ENCODE assay signal across 8 mouse cellular contexts in genomic region chr3:138760685-138761119, GRCm38 (mm10). TPM values are rescaled to one million over a fixed set of nuclear protein-coding genes. Genes with fewer than 3 reads are reported as not detected.
DNase-seq lines count a peak whose midpoint lies in the region; ATAC-seq and TF ChIP-seq lines count a peak whose summit lies in the region.

No protein-coding gene starts in this region.

- H3K4me3 ChIP-seq in kidney, embryonic 16.5 days (ENCODE audit: low read length): no peak overlapping the region
- no peak overlapping the region for H3K4me3 ChIP-seq in embryonic facial prominence, embryonic 15.5 days (replicated peaks)
- H3K4me3 ChIP-seq in midbrain, embryonic 11.5 days (ENCODE audit: low read depth, low read length): 0 out of 2 replicates have a peak overlapping the region, but pooled peaks have one; percentile 3
- no peak overlapping the region for H3K4me3 ChIP-seq in intestine, postnatal 0 days (ENCODE audit: low read depth, low read length)

- peaks cover 3% of the 10 kb centered on the region; the same call in 1 of the 2 replicates for H3K36me3 ChIP-seq in kidney, embryonic 16.5 days (ENCODE audit: insufficient read depth, low read length)
- H3K36me3 ChIP-seq in embryonic facial prominence, embryonic 15.5 days: no peaks in the 10 kb centered on the region
- H3K36me3 ChIP-seq in midbrain, embryonic 11.5 days (ENCODE audit: control insufficient read depth, insufficient read depth, low read length): no peaks in the 10 kb centered on the region
- no peaks in the 10 kb centered on the region for H3K36me3 ChIP-seq in intestine, postnatal 0 days (ENCODE audit: control insufficient read depth, insufficient read depth)

- H3K4me1 ChIP-seq in kidney, embryonic 16.5 days (ENCODE audit: insufficient read depth, low read length): peaks cover 5% of the 10 kb centered on the region; the same call in 1 of the 2 replicates
- peaks cover 26% of the 10 kb centered on the region for H3K4me1 ChIP-seq in embryonic facial prominence, embryonic 15.5 days
- H3K4me1 ChIP-seq in midbrain, embryonic 11.5 days (ENCODE audit: control insufficient read depth, insufficient read depth, low read length): peaks cover 21% of the 10 kb centered on the region
- no peaks in the 10 kb centered on the region for H3K4me1 ChIP-seq in intestine, postnatal 0 days (replicated peaks; ENCODE audit: control insufficient read depth, insufficient read depth, low read length)

- H3K9ac ChIP-seq in kidney, embryonic 16.5 days (replicated peaks; ENCODE audit: low read length): no peak overlapping the region
- no peak overlapping the region for H3K9ac ChIP-seq in embryonic facial prominence, embryonic 15.5 days
- no peak overlapping the region for H3K9ac ChIP-seq in midbrain, embryonic 11.5 days (ENCODE audit: low read length)
- no peak overlapping the region for H3K9ac ChIP-seq in intestine, postnatal 0 days (ENCODE audit: low read depth, low read length)

- no peak for ATAC-seq in kidney, embryonic 16.5 days (ENCODE audit: low FRiP score, low TSS enrichment)
- ATAC-seq in embryonic facial prominence, embryonic 15.5 days (ENCODE audit: insufficient number of reproducible peaks, low FRiP score, low TSS enrichment, low read depth): peak; percentile 67; the same call in 1 of the 2 replicates
- no peak; the same call in 1 of the 2 replicates for ATAC-seq in midbrain, embryonic 11.5 days (ENCODE audit: low FRiP score)
- no peak for ATAC-seq in intestine, postnatal 0 days

- no peaks in the 10 kb centered on the region for H3K9me3 ChIP-seq in kidney, embryonic 16.5 days (ENCODE audit: low read length)
- no peaks in the 10 kb centered on the region for H3K9me3 ChIP-seq in embryonic facial prominence, embryonic 15.5 days (replicated peaks)
- H3K9me3 ChIP-seq in midbrain, embryonic 11.5 days (ENCODE audit: control insufficient read depth, low read length): no peaks in the 10 kb centered on the region
- H3K9me3 ChIP-seq in intestine, postnatal 0 days (ENCODE audit: control insufficient read depth): no peaks in the 10 kb centered on the region

- no peak for TF ChIP-seq CTCF in intestine, postnatal 0 days (IDR thresholded peaks at IDR 0.05; ENCODE audit: low read depth)

- peak; percentile 44 for DNase-seq in kidney, adult 11 months
- peak; percentile 92 for DNase-seq in brain, adult 2 months (ENCODE audit: low read depth, low spot score)
- DNase-seq in midbrain, embryonic 11.5 days (ENCODE audit: low spot score, missing footprints): no peak
- DNase-seq in testis, postnatal 10 days (ENCODE audit: low spot score): no peak
- DNase-seq in layer of hippocampus, postnatal 25 days (ENCODE audit: extremely low spot score in 1 of 2, low spot score in 1 of 2): no peak

- H3K4me2 ChIP-seq in kidney, embryonic 16.5 days (replicated peaks; ENCODE audit: low read depth, low read length): no peak overlapping the region
- 0 out of 2 replicates have a peak overlapping the region, but pooled peaks have one; percentile 6 for H3K4me2 ChIP-seq in embryonic facial prominence, embryonic 15.5 days (replicated peaks)
- no peak overlapping the region for H3K4me2 ChIP-seq in midbrain, embryonic 11.5 days
- H3K4me2 ChIP-seq in intestine, postnatal 0 days (replicated peaks; ENCODE audit: low read depth): no peak overlapping the region

- WGBS in kidney, embryonic 16.5 days: 57% methylated on average over 11 of the region's 11 CpGs
- 43% methylated on average over 11 of the region's 11 CpGs for WGBS in embryonic facial prominence, embryonic 15.5 days
- 48% methylated on average over 11 of the region's 11 CpGs for WGBS in midbrain, embryonic 11.5 days
- 69% methylated on average over 11 of the region's 11 CpGs for whole genome bisulfite sequencing in intestine, postnatal 0 days

- no peak overlapping the region for H3K27ac ChIP-seq in kidney, embryonic 16.5 days (ENCODE audit: low read length)
- H3K27ac ChIP-seq in embryonic facial prominence, embryonic 15.5 days (replicated peaks): peak overlapping the region; percentile 55
- H3K27ac ChIP-seq in midbrain, embryonic 11.5 days (ENCODE audit: low read depth, low read length): no peak overlapping the region; the same call in 1 of the 2 replicates
- no peak overlapping the region for H3K27ac ChIP-seq in intestine, postnatal 0 days (ENCODE audit: low read depth, low read length)

- no peaks in the 10 kb centered on the region for H3K27me3 ChIP-seq in kidney, embryonic 16.5 days (ENCODE audit: insufficient read depth, low read length)
- H3K27me3 ChIP-seq in embryonic facial prominence, embryonic 15.5 days: no peaks in the 10 kb centered on the region
- no peaks in the 10 kb centered on the region for H3K27me3 ChIP-seq in midbrain, embryonic 11.5 days (ENCODE audit: control insufficient read depth, insufficient read depth, low read length)
- H3K27me3 ChIP-seq in intestine, postnatal 0 days (replicated peaks; ENCODE audit: control insufficient read depth, insufficient read depth, low read length): no peaks in the 10 kb centered on the region

RNA-seq across cellular contexts. Expression of gene Tspan5, which starts 18.7 kb away (rescaled TPM):
- 22.8 and 24.1 TPM in 2 replicates for polyA plus RNA-seq in kidney, embryonic 16.5 days (2015; fragmentation: Nextera tagmentation; extraction: Ambion mirVana)
- 42.7 and 43.2 TPM in 2 replicates for polyA plus RNA-seq in embryonic facial prominence, embryonic 15.5 days (2015; fragmentation: Nextera tagmentation; extraction: Ambion mirVana)
- 46.6 and 48.6 TPM in 2 replicates for polyA plus RNA-seq in midbrain, embryonic 11.5 days (2014; fragmentation: Nextera tagmentation; extraction: Ambion mirVana)
- 6.4 and 7.4 TPM in 2 replicates for polyA plus RNA-seq in intestine, postnatal 0 days (2015; fragmentation: Nextera tagmentation; extraction: Ambion mirVana)
- total RNA-seq in layer of hippocampus, postnatal 25 days (2021): 100 to 1,000 TPM; 201 to 205 TPM

Comparison
In these comparisons a context has a peak if more than half of its experiments do, and no peak if none do; other contexts are left out.
1. DNase-seq: peak in kidney, adult 11 months (single experiment) and brain, adult 2 months (single experiment); none in midbrain, embryonic 11.5 days (single experiment), testis, postnatal 10 days (single experiment) and layer of hippocampus, postnatal 25 days (0 of 2).